Mouse (Mus musculus): ENCODE results near the gene Olfr1393. TPM values are rescaled to one million over a fixed set of nuclear protein-coding genes. Genes with fewer than 3 reads are reported as not detected.

The Olfr1393 gene
- polyA plus RNA-seq, 1 experiment, result 0.72 TPM

- DNase-seq, result no peak
- no peak for TF ChIP-seq CTCF (conservative IDR thresholded peaks at IDR 0.05; ENCODE audit: insufficient read depth, insufficient read length, low read depth, low read length)
- TF ChIP-seq POLR2A (IDR thresholded peaks at IDR 0.05; ENCODE audit: low read depth, low read length), result no peak
- Histone ChIP-seq H3K4me3 (ENCODE audit: insufficient read depth, low read depth, low read length) (no peak overlapping the region), H3K36me3 (ENCODE audit: control insufficient read depth, insufficient read depth, low read length) (no peaks in the 10 kb centered on the region; the same call in 1 of the 2 replicates), H3K4me1 (ENCODE audit: control insufficient read depth, insufficient read depth, low read length) (peaks cover 28% of the 10 kb centered on the region), H3K27ac (ENCODE audit: insufficient read depth, low read depth, low read length) (peak overlapping the region; percentile 10), H3K27me3 (replicated peaks; ENCODE audit: control insufficient read depth, insufficient read depth, low read length) (no peaks in the 10 kb centered on the region)
- WGBS, result 59% methylated on average over 4 of the region's 4 CpGs
Measured at GRCm38 (mm10) chr11:49246523-49246922, 31.6 kb upstream of the Olfr1393 start.

GRCm38 (mm10) chr11:49247255-49247654, 30.8 kb upstream of the Olfr1393 start:
- DNase-seq, result no peak
- Histone ChIP-seq H3K27me3 (replicated peaks; ENCODE audit: control insufficient read depth, insufficient read depth, low read length) (no peaks in the 10 kb centered on the region), H3K4me1 (ENCODE audit: control insufficient read depth, insufficient read depth, low read length) (peaks cover 35% of the 10 kb centered on the region), H3K36me3 (ENCODE audit: control insufficient read depth, insufficient read depth, low read length) (no peaks in the 10 kb centered on the region; the same call in 1 of the 2 replicates), H3K27ac (ENCODE audit: insufficient read depth, low read depth, low read length) (peak overlapping the region; percentile 1; the same call in 1 of the 2 replicates), H3K4me3 (ENCODE audit: insufficient read depth, low read depth, low read length) (no peak overlapping the region)
- TF ChIP-seq POLR2A (IDR thresholded peaks at IDR 0.05; ENCODE audit: low read depth, low read length) (no peak), CTCF (conservative IDR thresholded peaks at IDR 0.05; ENCODE audit: insufficient read depth, insufficient read length, low read depth, low read length) (no peak)
- WGBS, result 46% methylated on average over 2 of the region's 2 CpGs

GRCm38 (mm10) chr11:49248226-49248973, 29.7 kb upstream of the Olfr1393 start:
- peak; percentile 88 for DNase-seq

GRCm38 (mm10) chr11:49248974-49249700, 29.0 kb upstream of the Olfr1393 start:
- Histone ChIP-seq H3K27me3 (replicated peaks; ENCODE audit: control insufficient read depth, insufficient read depth, low read length) (no peaks in the 10 kb centered on the region), H3K4me1 (ENCODE audit: control insufficient read depth, insufficient read depth, low read length) (peaks cover 38% of the 10 kb centered on the region), H3K4me3 (ENCODE audit: insufficient read depth, low read depth, low read length) (peak overlapping the region; percentile 3; the same call in 1 of the 2 replicates), H3K36me3 (ENCODE audit: control insufficient read depth, insufficient read depth, low read length) (no peaks in the 10 kb centered on the region; the same call in 1 of the 2 replicates), H3K27ac (ENCODE audit: insufficient read depth, low read depth, low read length) (peak overlapping the region; percentile 94)
- DNase-seq, result no peak
- TF ChIP-seq CTCF (conservative IDR thresholded peaks at IDR 0.05; ENCODE audit: insufficient read depth, insufficient read length, low read depth, low read length) (no peak), POLR2A (IDR thresholded peaks at IDR 0.05; ENCODE audit: low read depth, low read length) (no peak)
- 28% methylated on average over 6 of the region's 6 CpGs for WGBS

More at GRCm38 (mm10) chr11:49248226-49248973, 29.7 kb upstream of the Olfr1393 start:
- Histone ChIP-seq H3K36me3 (ENCODE audit: control insufficient read depth, insufficient read depth, low read length) (no peaks in the 10 kb centered on the region; the same call in 1 of the 2 replicates), H3K27me3 (replicated peaks; ENCODE audit: control insufficient read depth, insufficient read depth, low read length) (no peaks in the 10 kb centered on the region), H3K27ac (ENCODE audit: insufficient read depth, low read depth, low read length) (peak overlapping the region; percentile 94), H3K4me1 (ENCODE audit: control insufficient read depth, insufficient read depth, low read length) (peaks cover 38% of the 10 kb centered on the region), H3K4me3 (ENCODE audit: insufficient read depth, low read depth, low read length) (no peak overlapping the region)
- TF ChIP-seq CTCF (conservative IDR thresholded peaks at IDR 0.05; ENCODE audit: insufficient read depth, insufficient read length, low read depth, low read length), result no peak
- no peak for TF ChIP-seq POLR2A (IDR thresholded peaks at IDR 0.05; ENCODE audit: low read depth, low read length)
- 29% methylated on average over 6 of the region's 6 CpGs for WGBS

GRCm38 (mm10) chr11:49249811-49250421, 28.2 kb upstream of the Olfr1393 start:
- peaks cover 38% of the 10 kb centered on the region for H3K4me1 ChIP-seq (ENCODE audit: control insufficient read depth, insufficient read depth, low read length)
- DNase-seq, result peak; percentile 70

GRCm38 (mm10) chr11:49250422-49251379, 27.4 kb upstream of the Olfr1393 start:
- peaks cover 2% of the 10 kb centered on the region; the same call in 1 of the 2 replicates for H3K36me3 ChIP-seq (ENCODE audit: control insufficient read depth, insufficient read depth, low read length)
- H3K4me3 ChIP-seq (ENCODE audit: insufficient read depth, low read depth, low read length), result peak overlapping the region; percentile 83
- 1% methylated on average over 45 of the region's 45 CpGs for WGBS
- TF ChIP-seq CTCF (conservative IDR thresholded peaks at IDR 0.05; ENCODE audit: insufficient read depth, insufficient read length, low read depth, low read length) (peak; percentile 26; the same call in 1 of the 2 replicates), POLR2A (IDR thresholded peaks at IDR 0.05; ENCODE audit: low read depth, low read length) (peak; percentile 86)
- peaks cover 37% of the 10 kb centered on the region for H3K4me1 ChIP-seq (ENCODE audit: control insufficient read depth, insufficient read depth, low read length)
- peak overlapping the region; percentile 95 for H3K27ac ChIP-seq (ENCODE audit: insufficient read depth, low read depth, low read length)
- no peaks in the 10 kb centered on the region for H3K27me3 ChIP-seq (replicated peaks; ENCODE audit: control insufficient read depth, insufficient read depth, low read length)
- DNase-seq, result peak; percentile 96

More at GRCm38 (mm10) chr11:49249811-49250421, 28.2 kb upstream of the Olfr1393 start:
- TF ChIP-seq POLR2A (IDR thresholded peaks at IDR 0.05; ENCODE audit: low read depth, low read length) (no peak), CTCF (conservative IDR thresholded peaks at IDR 0.05; ENCODE audit: insufficient read depth, insufficient read length, low read depth, low read length) (no peak)
- Histone ChIP-seq H3K36me3 (ENCODE audit: control insufficient read depth, insufficient read depth, low read length) (no peaks in the 10 kb centered on the region; the same call in 1 of the 2 replicates), H3K27me3 (replicated peaks; ENCODE audit: control insufficient read depth, insufficient read depth, low read length) (no peaks in the 10 kb centered on the region), H3K27ac (ENCODE audit: insufficient read depth, low read depth, low read length) (peak overlapping the region; percentile 94), H3K4me3 (ENCODE audit: insufficient read depth, low read depth, low read length) (peak overlapping the region; percentile 83)
- 7% methylated on average over 10 of the region's 10 CpGs for WGBS

All from kidney, adult 2 months (tissue).